Mouse (Mus musculus): ENCODE measurements around the gene Erc2. TPM values are rescaled to one million over a fixed set of nuclear protein-coding genes. Genes with fewer than 3 reads are reported as not detected.

Erc2 gene
- polyA plus RNA-seq, 1 experiment: 0.53 TPM

DNA sequence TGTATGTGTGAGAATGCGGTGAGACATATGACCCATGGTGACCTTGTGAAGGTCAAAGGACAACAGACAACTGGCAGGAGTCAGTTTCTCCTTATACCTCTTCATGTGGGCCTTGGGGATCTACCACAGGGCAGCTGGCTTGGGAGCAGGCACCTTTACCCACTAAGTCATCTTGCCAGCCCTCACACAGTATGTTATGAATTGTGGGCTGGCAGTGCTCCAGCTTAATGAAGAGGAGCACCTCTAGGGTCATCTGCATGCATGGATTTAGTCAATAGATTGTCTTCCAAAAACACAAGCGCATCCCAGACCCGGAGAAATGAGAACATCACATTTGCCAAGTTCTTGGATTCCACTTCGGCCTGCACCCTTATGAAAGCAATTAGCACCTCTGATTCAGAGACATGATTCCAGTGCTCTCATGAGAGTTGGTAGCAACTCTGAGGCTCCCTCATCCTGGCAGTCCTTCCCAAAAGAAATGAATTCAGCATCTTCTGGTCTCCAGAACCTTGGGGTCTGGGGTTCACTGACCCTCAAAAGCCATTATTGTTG lies 787.6 kb downstream of the Erc2 start:
- no peak overlapping the region for H3K4me3 ChIP-seq
- H3K79me2 ChIP-seq (ENCODE audit: control insufficient read depth, insufficient read depth): no peaks in the 10 kb centered on the region
- H3K36me3 ChIP-seq (ENCODE audit: control insufficient read depth, insufficient read depth): no peaks in the 10 kb centered on the region
- TF ChIP-seq POLR2A (IDR thresholded peaks at IDR 0.05; ENCODE audit: insufficient read length, low read depth) (no peak), TCF3 (IDR thresholded peaks at IDR 0.05; ENCODE audit: insufficient read length, low read depth) (no peak), MAX (IDR thresholded peaks at IDR 0.05; ENCODE audit: low read depth) (no peak), SRF (IDR thresholded peaks at IDR 0.05; ENCODE audit: control insufficient read depth, insufficient read length, low read depth) (no peak), MYOD1 (IDR thresholded peaks at IDR 0.05; ENCODE audit: control insufficient read depth in 1 of 3, insufficient read length in 2 of 3, low read depth in 2 of 3) (no peak), TCF12 (IDR thresholded peaks at IDR 0.05; ENCODE audit: insufficient read depth, poor library complexity, severe bottlenecking) (no peak), E2F4 (IDR thresholded peaks at IDR 0.05; ENCODE audit: insufficient read depth) (no peak), CEBPB (IDR thresholded peaks at IDR 0.05; ENCODE audit: insufficient read depth, poor library complexity, severe bottlenecking) (no peak), POLR2AphosphoS2 (IDR thresholded peaks at IDR 0.05; ENCODE audit: insufficient read length, low read depth) (no peak), MYOG (IDR thresholded peaks at IDR 0.05; ENCODE audit: control insufficient read depth in 1 of 3, insufficient read depth in 1 of 3, insufficient read length in 2 of 3, low read depth in 2 of 3) (no peak), REST (IDR thresholded peaks at IDR 0.05; ENCODE audit: insufficient read depth, insufficient read length) (no peak), USF1 (IDR thresholded peaks at IDR 0.05; ENCODE audit: low read depth) (no peak)
- H3K4me2 ChIP-seq (ENCODE audit: low read depth): no peak overlapping the region
- no peak overlapping the region for H3ac ChIP-seq (ENCODE audit: control insufficient read depth, insufficient read length)
- H3K27me3 ChIP-seq (ENCODE audit: control insufficient read depth, insufficient read depth, insufficient read length): no peaks in the 10 kb centered on the region

DNA sequence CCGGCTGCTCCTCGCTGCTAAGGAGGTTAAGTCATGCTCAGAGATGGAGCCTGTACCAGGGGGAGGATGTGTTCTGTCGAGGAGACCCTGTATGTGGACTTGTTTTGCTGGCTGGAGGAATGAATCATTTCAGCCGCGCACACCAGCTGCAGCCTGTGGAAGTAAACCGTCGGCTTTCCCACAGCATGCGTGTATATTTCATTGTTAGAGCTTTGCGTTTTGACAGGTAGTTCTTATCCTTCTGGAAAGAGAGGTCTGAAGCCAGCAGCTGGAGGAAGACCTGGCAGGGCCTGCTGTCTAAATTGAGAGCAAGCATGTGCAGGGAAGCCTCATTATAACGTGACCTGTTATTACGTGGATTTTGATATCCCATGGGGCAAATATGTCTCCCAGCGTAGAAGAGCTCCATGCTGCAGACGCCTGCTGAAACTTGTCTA lies 788.6 kb downstream of the Erc2 start:
- Histone ChIP-seq H3K27me3 (ENCODE audit: control insufficient read depth, insufficient read depth, insufficient read length) (no peaks in the 10 kb centered on the region), H3K4me2 (ENCODE audit: low read depth) (no peak overlapping the region), H3ac (ENCODE audit: control insufficient read depth, insufficient read length) (no peak overlapping the region), H3K79me2 (ENCODE audit: control insufficient read depth, insufficient read depth) (no peaks in the 10 kb centered on the region), H3K36me3 (ENCODE audit: control insufficient read depth, insufficient read depth) (no peaks in the 10 kb centered on the region), H3K4me3 (no peak overlapping the region)
- TF ChIP-seq POLR2AphosphoS2 (IDR thresholded peaks at IDR 0.05; ENCODE audit: insufficient read length, low read depth) (no peak), TCF3 (IDR thresholded peaks at IDR 0.05; ENCODE audit: insufficient read length, low read depth) (no peak), POLR2A (IDR thresholded peaks at IDR 0.05; ENCODE audit: insufficient read length, low read depth) (no peak), MAX (IDR thresholded peaks at IDR 0.05; ENCODE audit: low read depth) (no peak), SRF (IDR thresholded peaks at IDR 0.05; ENCODE audit: control insufficient read depth, insufficient read length, low read depth) (no peak), MYOG (IDR thresholded peaks at IDR 0.05; ENCODE audit: control insufficient read depth in 1 of 3, insufficient read depth in 1 of 3, insufficient read length in 2 of 3, low read depth in 2 of 3) (no peak), MYOD1 (IDR thresholded peaks at IDR 0.05; ENCODE audit: control insufficient read depth in 1 of 3, insufficient read length in 2 of 3, low read depth in 2 of 3) (no peak), USF1 (IDR thresholded peaks at IDR 0.05; ENCODE audit: low read depth) (no peak), REST (IDR thresholded peaks at IDR 0.05; ENCODE audit: insufficient read depth, insufficient read length) (no peak), CEBPB (IDR thresholded peaks at IDR 0.05; ENCODE audit: insufficient read depth, poor library complexity, severe bottlenecking) (no peak), TCF12 (IDR thresholded peaks at IDR 0.05; ENCODE audit: insufficient read depth, poor library complexity, severe bottlenecking) (no peak)

DNA sequence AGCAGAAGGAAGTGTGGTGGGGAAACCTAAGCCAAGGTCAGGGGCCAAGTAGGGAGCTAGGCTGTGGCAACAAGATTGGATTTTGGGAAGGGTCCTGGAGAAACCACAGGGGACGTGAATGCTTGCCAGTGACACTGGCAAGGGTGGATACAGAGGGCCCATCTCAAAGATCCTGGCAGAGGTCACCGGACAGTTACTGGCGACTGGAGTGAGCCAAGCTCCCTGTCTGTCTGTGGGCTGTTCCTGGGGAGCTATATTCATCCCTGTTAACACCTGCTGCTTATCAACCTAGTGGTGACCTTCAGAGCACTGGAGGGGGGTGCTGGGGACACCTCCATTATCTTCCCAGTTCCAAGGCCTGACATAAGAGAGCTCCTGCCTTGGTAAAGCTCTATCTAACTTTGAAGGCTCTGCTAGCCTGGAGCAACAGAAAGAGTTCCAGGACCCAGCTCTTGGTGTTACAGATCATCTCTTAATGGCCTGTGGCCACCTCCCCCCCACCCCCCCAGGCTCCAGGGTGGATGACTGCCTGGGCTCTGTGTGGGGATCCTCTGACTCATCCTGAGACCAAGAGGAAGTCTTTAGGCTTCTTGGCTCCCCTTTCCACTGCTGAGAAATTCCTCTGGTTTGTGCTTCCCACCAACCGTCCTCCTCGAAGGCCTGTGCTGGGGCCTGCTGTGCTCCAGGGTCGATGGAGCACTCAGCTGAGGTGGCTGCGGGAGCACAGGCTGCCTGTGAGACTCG lies 790.2 kb downstream of the Erc2 start:
- no peaks in the 10 kb centered on the region for H3K79me2 ChIP-seq (ENCODE audit: control insufficient read depth, insufficient read depth)
- TF ChIP-seq TCF3 (IDR thresholded peaks at IDR 0.05; ENCODE audit: insufficient read length, low read depth) (no peak), CEBPB (IDR thresholded peaks at IDR 0.05; ENCODE audit: insufficient read depth, poor library complexity, severe bottlenecking) (no peak), TCF12 (IDR thresholded peaks at IDR 0.05; ENCODE audit: insufficient read depth, poor library complexity, severe bottlenecking) (no peak), POLR2AphosphoS2 (IDR thresholded peaks at IDR 0.05; ENCODE audit: insufficient read length, low read depth) (no peak)
- no peaks in the 10 kb centered on the region for H3K36me3 ChIP-seq (ENCODE audit: control insufficient read depth, insufficient read depth)
- H3K4me3 ChIP-seq: no peak overlapping the region
- no peak overlapping the region for H3ac ChIP-seq (ENCODE audit: control insufficient read depth, insufficient read length)
- H3K4me2 ChIP-seq (ENCODE audit: low read depth): no peak overlapping the region
- no peaks in the 10 kb centered on the region for H3K27me3 ChIP-seq (ENCODE audit: control insufficient read depth, insufficient read depth, insufficient read length)

DNA sequence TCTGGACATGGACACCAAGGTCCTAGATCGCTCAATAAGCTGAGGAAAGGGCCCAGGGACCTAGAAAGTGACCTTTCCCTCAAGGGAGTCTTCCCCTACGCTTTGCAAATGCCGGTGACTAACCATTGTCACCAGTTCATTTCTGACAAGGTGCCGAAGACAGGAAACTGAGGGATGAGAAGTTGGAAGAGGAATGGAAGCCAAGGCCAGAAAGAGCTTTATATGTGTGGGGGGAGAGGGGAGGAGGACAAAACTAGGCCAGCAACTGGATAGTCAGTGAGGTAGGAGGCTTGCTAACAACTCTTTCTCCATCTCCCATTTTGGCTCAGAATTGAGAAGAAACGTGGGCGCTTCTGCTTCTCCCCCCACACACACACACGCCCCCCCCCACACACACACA lies 791.3 kb downstream of the Erc2 start:
- Histone ChIP-seq H3K79me2 (ENCODE audit: control insufficient read depth, insufficient read depth) (no peaks in the 10 kb centered on the region), H3K27me3 (ENCODE audit: control insufficient read depth, insufficient read depth, insufficient read length) (no peaks in the 10 kb centered on the region), H3K4me2 (ENCODE audit: low read depth) (no peak overlapping the region), H3K36me3 (ENCODE audit: control insufficient read depth, insufficient read depth) (no peaks in the 10 kb centered on the region), H3ac (ENCODE audit: control insufficient read depth, insufficient read length) (no peak overlapping the region), H3K4me3 (no peak overlapping the region)
- TF ChIP-seq MYOD1 (IDR thresholded peaks at IDR 0.05; ENCODE audit: control insufficient read depth in 1 of 3, insufficient read length in 2 of 3, low read depth in 2 of 3): no peak
- no peak for TF ChIP-seq MYOG (IDR thresholded peaks at IDR 0.05; ENCODE audit: control insufficient read depth in 1 of 3, insufficient read depth in 1 of 3, insufficient read length in 2 of 3, low read depth in 2 of 3)
- TF ChIP-seq CEBPB (IDR thresholded peaks at IDR 0.05; ENCODE audit: insufficient read depth, poor library complexity, severe bottlenecking): no peak
- TF ChIP-seq E2F4 (IDR thresholded peaks at IDR 0.05; ENCODE audit: insufficient read depth): no peak
- TF ChIP-seq TCF12 (IDR thresholded peaks at IDR 0.05; ENCODE audit: insufficient read depth, poor library complexity, severe bottlenecking): no peak
- TF ChIP-seq SRF (IDR thresholded peaks at IDR 0.05; ENCODE audit: control insufficient read depth, insufficient read length, low read depth): no peak
- TF ChIP-seq USF1 (IDR thresholded peaks at IDR 0.05; ENCODE audit: low read depth): no peak
- no peak for TF ChIP-seq TCF3 (IDR thresholded peaks at IDR 0.05; ENCODE audit: insufficient read length, low read depth)
- TF ChIP-seq POLR2AphosphoS2 (IDR thresholded peaks at IDR 0.05; ENCODE audit: insufficient read length, low read depth): no peak
- TF ChIP-seq POLR2A (IDR thresholded peaks at IDR 0.05; ENCODE audit: insufficient read length, low read depth): no peak
- no peak for TF ChIP-seq REST (IDR thresholded peaks at IDR 0.05; ENCODE audit: insufficient read depth, insufficient read length)
- no peak for TF ChIP-seq MAX (IDR thresholded peaks at IDR 0.05; ENCODE audit: low read depth)
